Mouse (Mus musculus): Measurements from ENCODE around the gene Camta2. TPM values are rescaled to one million over a fixed set of nuclear protein-coding genes. Genes with fewer than 3 reads are reported as not detected.

Gene Camta2
- polyA plus RNA-seq (2015; fragmentation: Nextera tagmentation; extraction: Ambion mirVana), result 14.8 and 15.6 TPM in 2 replicates

- Histone ChIP-seq H3K27me3 (ENCODE audit: control insufficient read depth, insufficient read depth, low read depth, low read length) (no peaks in the 10 kb centered on the region), H3K9me3 (ENCODE audit: control insufficient read depth, low read length) (no peaks in the 10 kb centered on the region), H3K27ac (ENCODE audit: low read length) (peak within 1 kb of the TSS; percentile 87), H3K4me1 (replicated peaks; ENCODE audit: control insufficient read depth, insufficient read depth, low read length) (peaks cover 16% of the 10 kb centered on the region), H3K36me3 (ENCODE audit: control insufficient read depth, insufficient read depth, low read length) (peaks cover 10% of the 10 kb centered on the region; the same call in 1 of the 2 replicates), H3K9ac (ENCODE audit: low read length) (peak within 1 kb of the TSS; percentile 90), H3K4me2 (ENCODE audit: low read depth, low read length) (peak within 1 kb of the TSS; percentile 88), H3K4me3 (ENCODE audit: low read length) (peak within 1 kb of the TSS; percentile 80)
- ATAC-seq (ENCODE audit: low read depth), result peak; percentile 92
- WGBS, result under 1% methylated on average over 46 of the region's 55 CpGs
Measured at GRCm38 (mm10) chr11:70687601-70688199, at the start of gene Camta2. Gene Camta2, minus strand, starts transcription at chr11:70688105.

DNA sequence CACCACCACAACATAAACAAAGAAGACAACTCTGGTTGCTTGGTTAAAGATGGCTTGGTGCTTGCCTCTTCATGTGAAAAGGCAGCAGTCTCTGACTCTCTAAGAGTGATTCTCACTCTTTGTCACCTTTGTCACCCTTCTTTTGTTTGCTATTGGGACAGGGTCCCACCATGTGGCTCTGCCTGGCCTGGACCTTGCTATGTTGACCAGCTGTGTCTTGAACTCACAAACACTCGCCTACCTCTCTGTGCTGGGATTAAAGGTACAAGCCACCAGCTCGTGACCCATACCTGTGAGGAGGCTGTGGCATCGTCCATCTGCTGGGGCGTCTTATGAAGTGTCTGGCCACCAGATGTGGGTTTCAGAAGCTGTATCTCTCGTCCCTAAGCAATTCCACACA, 45.4 kb upstream of the Camta2 start:
- Histone ChIP-seq H3K27me3 (ENCODE audit: control insufficient read depth, insufficient read depth, low read depth, low read length) (no peaks in the 10 kb centered on the region), H3K27ac (ENCODE audit: low read length) (no peak overlapping the region), H3K9ac (ENCODE audit: low read length) (no peak overlapping the region), H3K36me3 (ENCODE audit: control insufficient read depth, insufficient read depth, low read length) (peaks cover 7% of the 10 kb centered on the region; the same call in 1 of the 2 replicates), H3K4me1 (replicated peaks; ENCODE audit: control insufficient read depth, insufficient read depth, low read length) (no peaks in the 10 kb centered on the region), H3K4me2 (ENCODE audit: low read depth, low read length) (no peak overlapping the region), H3K4me3 (ENCODE audit: low read length) (no peak overlapping the region), H3K9me3 (ENCODE audit: control insufficient read depth, low read length) (no peaks in the 10 kb centered on the region)
- no peak for ATAC-seq (ENCODE audit: low read depth)
- 54% methylated on average over 5 of the region's 5 CpGs for WGBS

GRCm38 (mm10) chr11:70731178-70731577, 43.3 kb upstream of the Camta2 start:
- Histone ChIP-seq H3K27ac (ENCODE audit: low read length) (no peak overlapping the region), H3K27me3 (ENCODE audit: control insufficient read depth, insufficient read depth, low read depth, low read length) (no peaks in the 10 kb centered on the region), H3K9ac (ENCODE audit: low read length) (no peak overlapping the region), H3K4me1 (replicated peaks; ENCODE audit: control insufficient read depth, insufficient read depth, low read length) (no peaks in the 10 kb centered on the region), H3K4me2 (ENCODE audit: low read depth, low read length) (no peak overlapping the region), H3K36me3 (ENCODE audit: control insufficient read depth, insufficient read depth, low read length) (peaks cover 23% of the 10 kb centered on the region), H3K9me3 (ENCODE audit: control insufficient read depth, low read length) (no peaks in the 10 kb centered on the region), H3K4me3 (ENCODE audit: low read length) (no peak overlapping the region)
- WGBS, result 54% methylated on average over 5 of the region's 5 CpGs
- no peak for ATAC-seq (ENCODE audit: low read depth)

DNA sequence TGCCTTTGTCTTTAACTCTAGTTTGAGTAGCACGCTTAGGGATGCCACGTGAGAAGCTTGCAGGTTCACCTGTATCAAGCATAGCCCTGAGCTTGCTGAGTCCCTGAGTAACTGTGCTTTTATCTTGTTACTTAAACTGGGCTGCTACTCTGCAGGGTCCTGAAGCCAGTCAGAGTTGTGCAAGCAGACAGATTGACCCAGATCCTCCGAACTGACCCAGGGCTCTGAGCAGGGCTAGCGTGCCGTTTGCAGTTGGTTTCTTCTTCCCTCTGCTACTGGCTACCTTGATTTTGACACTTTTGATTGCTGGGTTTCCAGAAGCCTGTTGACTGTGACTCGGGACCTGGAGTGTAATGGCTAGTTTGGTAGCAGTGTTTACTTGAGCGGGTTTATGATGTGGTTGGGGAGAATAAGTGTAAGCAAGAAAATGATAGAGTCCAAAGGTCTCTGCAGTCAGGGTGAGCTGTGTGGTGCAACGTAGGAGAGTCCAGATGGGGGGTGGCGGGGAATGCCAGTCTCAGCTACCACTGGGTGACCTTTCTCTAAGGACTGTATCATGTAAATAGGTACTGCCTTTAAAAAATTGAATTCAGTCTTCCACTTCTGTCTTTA, 42.6 kb upstream of the Camta2 start:
- Histone ChIP-seq H3K9me3 (ENCODE audit: control insufficient read depth, low read length) (no peaks in the 10 kb centered on the region), H3K4me2 (ENCODE audit: low read depth, low read length) (no peak overlapping the region), H3K27ac (ENCODE audit: low read length) (no peak overlapping the region), H3K4me3 (ENCODE audit: low read length) (no peak overlapping the region), H3K9ac (ENCODE audit: low read length) (no peak overlapping the region), H3K4me1 (replicated peaks; ENCODE audit: control insufficient read depth, insufficient read depth, low read length) (no peaks in the 10 kb centered on the region), H3K36me3 (ENCODE audit: control insufficient read depth, insufficient read depth, low read length) (peaks cover 23% of the 10 kb centered on the region), H3K27me3 (ENCODE audit: control insufficient read depth, insufficient read depth, low read depth, low read length) (no peaks in the 10 kb centered on the region)
- ATAC-seq (ENCODE audit: low read depth), result no peak
- 74% methylated on average over 9 of the region's 9 CpGs for WGBS

GRCm38 (mm10) chr11:70727385-70727784, 39.5 kb upstream of the Camta2 start:
- H3K27ac ChIP-seq (ENCODE audit: low read length), result no peak overlapping the region
- H3K4me1 ChIP-seq (replicated peaks; ENCODE audit: control insufficient read depth, insufficient read depth, low read length), result no peaks in the 10 kb centered on the region
- no peak overlapping the region for H3K9ac ChIP-seq (ENCODE audit: low read length)
- H3K9me3 ChIP-seq (ENCODE audit: control insufficient read depth, low read length), result no peaks in the 10 kb centered on the region
- ATAC-seq (ENCODE audit: low read depth), result no peak
- no peaks in the 10 kb centered on the region for H3K27me3 ChIP-seq (ENCODE audit: control insufficient read depth, insufficient read depth, low read depth, low read length)
- peaks cover 41% of the 10 kb centered on the region for H3K36me3 ChIP-seq (ENCODE audit: control insufficient read depth, insufficient read depth, low read length)
- WGBS, result 68% methylated on average over 5 of the region's 5 CpGs
- H3K4me3 ChIP-seq (ENCODE audit: low read length), result no peak overlapping the region
- no peak overlapping the region for H3K4me2 ChIP-seq (ENCODE audit: low read depth, low read length)

DNA sequence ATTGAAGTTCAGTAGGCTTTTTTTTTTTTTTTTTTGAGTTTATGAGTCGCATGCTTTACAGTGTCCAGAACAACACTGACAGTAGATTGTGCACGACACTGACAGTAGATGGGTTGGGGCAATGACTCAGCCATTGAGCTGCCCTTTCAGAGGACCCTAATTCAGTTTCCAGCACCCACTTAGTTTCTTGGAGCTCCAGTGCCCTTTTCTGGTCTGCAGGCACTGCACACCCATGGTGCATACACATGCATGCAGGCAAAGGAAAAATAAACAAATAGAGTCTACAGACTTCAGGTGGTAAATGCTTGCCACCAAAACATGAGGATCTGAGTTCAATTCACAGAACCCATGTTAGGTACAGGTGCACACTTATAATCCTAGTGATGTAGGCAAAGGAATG, 38.7 kb upstream of the Camta2 start:
- H3K27me3 ChIP-seq (ENCODE audit: control insufficient read depth, insufficient read depth, low read depth, low read length), result no peaks in the 10 kb centered on the region
- H3K27ac ChIP-seq (ENCODE audit: low read length), result no peak overlapping the region
- no peak overlapping the region for H3K4me3 ChIP-seq (ENCODE audit: low read length)
- WGBS, result 92% methylated on average over 2 of the region's 2 CpGs
- no peaks in the 10 kb centered on the region for H3K9me3 ChIP-seq (ENCODE audit: control insufficient read depth, low read length)
- no peak overlapping the region for H3K4me2 ChIP-seq (ENCODE audit: low read depth, low read length)
- H3K4me1 ChIP-seq (replicated peaks; ENCODE audit: control insufficient read depth, insufficient read depth, low read length), result no peaks in the 10 kb centered on the region
- no peak for ATAC-seq (ENCODE audit: low read depth)
- H3K9ac ChIP-seq (ENCODE audit: low read length), result no peak overlapping the region
- H3K36me3 ChIP-seq (ENCODE audit: control insufficient read depth, insufficient read depth, low read length), result peaks cover 45% of the 10 kb centered on the region

DNA sequence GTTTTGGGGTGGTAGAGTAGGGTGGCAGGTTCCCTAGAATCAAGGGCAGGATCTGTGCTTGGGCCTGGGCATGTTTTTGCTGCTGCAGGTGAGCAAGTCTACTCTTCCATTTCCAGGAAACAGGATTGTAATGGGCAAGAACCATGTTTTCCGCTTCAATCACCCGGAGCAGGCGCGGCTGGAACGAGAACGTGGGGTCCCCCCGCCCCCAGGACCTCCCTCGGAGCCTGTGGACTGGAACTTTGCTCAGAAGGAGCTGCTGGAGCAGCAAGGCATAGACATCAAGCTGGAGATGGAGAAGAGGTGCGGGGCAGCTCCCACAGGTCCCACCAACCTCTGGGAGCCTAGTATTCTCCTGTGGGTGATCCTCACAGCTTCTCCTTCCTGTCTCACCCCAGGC, 36.8 kb upstream of the Camta2 start:
- no peak overlapping the region for H3K4me3 ChIP-seq (ENCODE audit: low read length)
- WGBS, result 95% methylated on average over 9 of the region's 9 CpGs
- peaks cover 62% of the 10 kb centered on the region for H3K36me3 ChIP-seq (ENCODE audit: control insufficient read depth, insufficient read depth, low read length)
- H3K4me2 ChIP-seq (ENCODE audit: low read depth, low read length), result no peak overlapping the region
- no peak overlapping the region for H3K27ac ChIP-seq (ENCODE audit: low read length)
- no peak for ATAC-seq (ENCODE audit: low read depth)
- no peaks in the 10 kb centered on the region for H3K27me3 ChIP-seq (ENCODE audit: control insufficient read depth, insufficient read depth, low read depth, low read length)
- H3K4me1 ChIP-seq (replicated peaks; ENCODE audit: control insufficient read depth, insufficient read depth, low read length), result no peaks in the 10 kb centered on the region
- no peak overlapping the region for H3K9ac ChIP-seq (ENCODE audit: low read length)
- no peaks in the 10 kb centered on the region for H3K9me3 ChIP-seq (ENCODE audit: control insufficient read depth, low read length)

DNA sequence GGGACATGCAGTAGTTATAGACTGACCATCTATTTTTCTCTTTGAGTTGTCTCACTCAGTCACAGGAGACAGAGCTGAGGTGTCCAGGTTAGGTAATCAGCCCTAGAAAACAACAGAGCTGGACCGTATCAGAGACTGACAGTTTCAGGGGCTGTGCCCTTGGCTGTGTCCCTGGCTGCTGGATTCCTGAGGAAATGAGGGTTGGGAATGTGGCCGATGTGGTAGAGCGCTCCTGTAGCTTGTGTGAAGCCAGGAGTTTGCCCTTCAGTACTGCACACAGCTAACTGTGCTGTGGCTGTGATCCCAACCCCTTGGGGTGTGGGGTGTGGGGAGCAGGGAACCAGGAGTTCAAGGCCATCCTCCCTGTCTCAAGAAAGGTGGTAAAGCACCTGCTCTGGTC, 33.2 kb upstream of the Camta2 start:
- no peak for ATAC-seq (ENCODE audit: low read depth)
- H3K4me1 ChIP-seq (replicated peaks; ENCODE audit: control insufficient read depth, insufficient read depth, low read length), result no peaks in the 10 kb centered on the region
- 87% methylated on average over 3 of the region's 3 CpGs for WGBS

GRCm38 (mm10) chr11:70720567-70720966, 32.7 kb upstream of the Camta2 start:
- H3K27me3 ChIP-seq (ENCODE audit: control insufficient read depth, insufficient read depth, low read depth, low read length), result no peaks in the 10 kb centered on the region
- H3K9me3 ChIP-seq (ENCODE audit: control insufficient read depth, low read length), result no peaks in the 10 kb centered on the region
- no peak overlapping the region for H3K9ac ChIP-seq (ENCODE audit: low read length)
- no peaks in the 10 kb centered on the region for H3K4me1 ChIP-seq (replicated peaks; ENCODE audit: control insufficient read depth, insufficient read depth, low read length)
- WGBS, result 86% methylated on average over 3 of the region's 3 CpGs
- no peak overlapping the region for H3K4me3 ChIP-seq (ENCODE audit: low read length)
- no peak overlapping the region for H3K27ac ChIP-seq (ENCODE audit: low read length)
- no peak overlapping the region for H3K4me2 ChIP-seq (ENCODE audit: low read depth, low read length)
- no peak for ATAC-seq (ENCODE audit: low read depth)
- H3K36me3 ChIP-seq (ENCODE audit: control insufficient read depth, insufficient read depth, low read length), result peaks cover 63% of the 10 kb centered on the region

More for the DNA sequence above, 33.2 kb upstream of the Camta2 start:
- H3K4me2 ChIP-seq (ENCODE audit: low read depth, low read length), result no peak overlapping the region
- H3K9ac ChIP-seq (ENCODE audit: low read length), result no peak overlapping the region
- no peaks in the 10 kb centered on the region for H3K27me3 ChIP-seq (ENCODE audit: control insufficient read depth, insufficient read depth, low read depth, low read length)
- H3K4me3 ChIP-seq (ENCODE audit: low read length), result no peak overlapping the region
- H3K9me3 ChIP-seq (ENCODE audit: control insufficient read depth, low read length), result no peaks in the 10 kb centered on the region
- H3K27ac ChIP-seq (ENCODE audit: low read length), result no peak overlapping the region
- peaks cover 63% of the 10 kb centered on the region for H3K36me3 ChIP-seq (ENCODE audit: control insufficient read depth, insufficient read depth, low read length)
